Mouse (Mus musculus) MEL (cell line): ENCODE measurements at regions not wholly inside any gene's neighbourhood (a gene's known extent, or its start where the extent isn't known, plus 50 kb on each side); places are given as distances from the start of the nearest gene placed in this dataset.

Source experiments
- DNase-seq: peaks from one replicate; pipeline ENCODE4 v3.0.0; 2011; ENCODE audit warnings: low read depth, low spot score
- H3K27ac ChIP-seq: 2 replicates; pipeline ENCODE4 v1.5.1; 2012; ENCODE audit warnings: low read depth, mild to moderate bottlenecking, control low read depth, low read length, moderate library complexity; ENCODE audit not compliant: control insufficient read depth
- H3K27me3 ChIP-seq, 2 experiments: fragments of 150-350 bp in 1 of 2; sonication (generic) in 1 of 2; 2 replicates each; pipeline ENCODE4 v1.6.1; 2012; ENCODE audit warnings: low read length in 2 of 2, mild to moderate bottlenecking in 2 of 2, improper control_type of control experiment in 1 of 2, moderate library complexity in 1 of 2; ENCODE audit not compliant: insufficient read depth in 2 of 2, control insufficient read depth in 1 of 2
- H3K36me3 ChIP-seq, 2 experiments: 2 replicates each; pipeline ENCODE4 v1.6.1; 2012 to 2014; ENCODE audit warnings: low read length in 2 of 2, improper control_type of control experiment in 1 of 2, inconsistent platforms in 1 of 2, mild to moderate bottlenecking in 1 of 2; ENCODE audit not compliant: insufficient read depth in 2 of 2, control insufficient read depth in 1 of 2
- H3K4me1 ChIP-seq, 2 experiments: fragments of 150-350 bp in 1 of 2; sonication (generic) in 1 of 2; 2 replicates each; pipeline ENCODE4 v1.6.1; 2012; ENCODE audit warnings: low read length in 2 of 2, improper control_type of control experiment in 1 of 2, mild to moderate bottlenecking in 1 of 2; ENCODE audit not compliant: insufficient read depth in 2 of 2, control insufficient read depth in 1 of 2
- H3K4me3 ChIP-seq, 2 experiments: fragments of 150-350 bp in 1 of 2; sonication (generic) in 1 of 2; 2 replicates each; pipeline ENCODE4 v1.5.1; 2012; ENCODE audit warnings: low read depth in 2 of 2, low read length in 2 of 2, mild to moderate bottlenecking in 2 of 2, moderate library complexity in 2 of 2, control low read depth in 1 of 2, improper control_type of control experiment in 1 of 2; ENCODE audit not compliant: control insufficient read depth in 1 of 2, insufficient read depth in 1 of 2
- H3K79me2 ChIP-seq: 2 replicates; pipeline ENCODE4 v1.6.1; 2012; ENCODE audit warnings: mild to moderate bottlenecking, low read length, moderate library complexity; ENCODE audit not compliant: control insufficient read depth, poor library complexity, insufficient read depth
- H3K9ac ChIP-seq: 2 replicates; pipeline ENCODE4 v1.6.1; 2012; ENCODE audit warnings: low read depth, mild to moderate bottlenecking, control low read depth, low read length, moderate library complexity; ENCODE audit not compliant: control insufficient read depth, poor library complexity, severe bottlenecking
- H3K9me3 ChIP-seq: fragments of 150-350 bp; sonication (generic); replicated peaks from 2 replicates; pipeline ENCODE4 v1.6.1; 2012; ENCODE audit warnings: mild to moderate bottlenecking, low read length, improper control_type of control experiment, moderate library complexity; ENCODE audit not compliant: insufficient read depth
- CHD1 ChIP-seq: IDR thresholded peaks from 2 replicates; pipeline ENCODE4 v1.6.1; 2012; ENCODE audit warnings: low read depth, mild to moderate bottlenecking, inconsistent platforms, low read length, improper control_type of control experiment
- E2F4 ChIP-seq: IDR thresholded peaks from 2 replicates; pipeline ENCODE4 v1.6.1; 2011; ENCODE audit warnings: low read depth, low read length, improper control_type of control experiment, borderline replicate concordance
- ELF1 ChIP-seq: IDR thresholded peaks from 2 replicates; pipeline ENCODE4 v1.6.1; 2014; ENCODE audit warnings: low read depth, mild to moderate bottlenecking, inconsistent platforms, low read length, improper control_type of control experiment, moderate library complexity
- ETS1 ChIP-seq: IDR thresholded peaks from 2 replicates; pipeline ENCODE4 v1.6.1; 2012; ENCODE audit warnings: low read depth, mild to moderate bottlenecking, inconsistent platforms, low read length, improper control_type of control experiment, moderate library complexity
- GATA1 ChIP-seq: IDR thresholded peaks from 2 replicates; pipeline ENCODE4 v1.6.1; 2011; ENCODE audit warnings: low read depth, low read length, improper control_type of control experiment
- HCFC1 ChIP-seq: IDR thresholded peaks from 2 replicates; pipeline ENCODE4 v1.6.1; 2012; ENCODE audit warnings: low read depth, mild to moderate bottlenecking, inconsistent platforms, low read length, improper control_type of control experiment, moderate library complexity
- KAT2A ChIP-seq: conservative IDR thresholded peaks from 2 replicates; pipeline ENCODE4 v1.6.1; 2012; ENCODE audit warnings: low read depth, low read length, improper control_type of control experiment, inconsistent platforms
- MAFK ChIP-seq: IDR thresholded peaks from 2 replicates; pipeline ENCODE4 v1.6.1; 2011; ENCODE audit warnings: low read depth, mild to moderate bottlenecking, low read length, improper control_type of control experiment, borderline replicate concordance
- MEF2A ChIP-seq: IDR thresholded peaks from 2 replicates; pipeline ENCODE4 v1.6.1; 2014; ENCODE audit warnings: low read depth, mild to moderate bottlenecking, inconsistent platforms, low read length, improper control_type of control experiment; ENCODE audit not compliant: poor library complexity, insufficient replicate concordance, severe bottlenecking; ENCODE audit errors: extremely low read depth
- MXI1 ChIP-seq: IDR thresholded peaks from 2 replicates; pipeline ENCODE4 v1.6.1; 2011; ENCODE audit warnings: mild to moderate bottlenecking, low read depth, low read length, improper control_type of control experiment
- MYC ChIP-seq: IDR thresholded peaks from 2 replicates; pipeline ENCODE4 v1.6.1; 2011; ENCODE audit warnings: low read depth, mild to moderate bottlenecking, low read length, improper control_type of control experiment, moderate library complexity
- POLR2A ChIP-seq, 2 experiments: IDR thresholded peaks; 2 replicates each; pipeline ENCODE4 v1.6.1; 2011 to 2012; ENCODE audit warnings: low read length in 2 of 2, mild to moderate bottlenecking in 2 of 2, control low read depth in 1 of 2, improper control_type of control experiment in 1 of 2, low read depth in 1 of 2, moderate library complexity in 1 of 2; ENCODE audit not compliant: control insufficient read depth in 1 of 2, insufficient read depth in 1 of 2, poor library complexity in 1 of 2
- POLR2AphosphoS2 ChIP-seq: IDR thresholded peaks from 2 replicates; pipeline ENCODE4 v1.6.1; 2011; ENCODE audit warnings: low read length, improper control_type of control experiment
- POLR2AphosphoS5 ChIP-seq: IDR thresholded peaks from 2 replicates; pipeline ENCODE4 v1.6.1; 2012; ENCODE audit warnings: low read depth, borderline replicate concordance, mild to moderate bottlenecking, inconsistent platforms, low read length, moderate library complexity, mixed read lengths
- SIN3A ChIP-seq: IDR thresholded peaks from 2 replicates; pipeline ENCODE4 v1.6.1; 2012; ENCODE audit warnings: low read length, improper control_type of control experiment, inconsistent platforms
- SMC3 ChIP-seq: IDR thresholded peaks from 2 replicates; pipeline ENCODE4 v1.6.1; 2011; ENCODE audit warnings: low read depth, low read length, improper control_type of control experiment
- TAL1 ChIP-seq: IDR thresholded peaks from 2 replicates; pipeline ENCODE4 v1.6.1; 2012; ENCODE audit warnings: mild to moderate bottlenecking, inconsistent platforms, low read length, moderate library complexity, mixed read lengths
- TCF12 ChIP-seq: IDR thresholded peaks from 2 replicates; pipeline ENCODE4 v1.6.1; 2014; ENCODE audit warnings: low read depth, mild to moderate bottlenecking, inconsistent platforms, low read length, improper control_type of control experiment, moderate library complexity
- USF1 ChIP-seq: IDR thresholded peaks from 2 replicates; pipeline ENCODE4 v1.6.1; 2014; ENCODE audit warnings: low read depth, mild to moderate bottlenecking, inconsistent platforms, low read length, improper control_type of control experiment, moderate library complexity
- ZC3H11A ChIP-seq: IDR thresholded peaks from 2 replicates; pipeline ENCODE4 v1.6.1; 2012; ENCODE audit warnings: low read depth, mild to moderate bottlenecking, inconsistent platforms, low read length, improper control_type of control experiment
- ZNF384 ChIP-seq: IDR thresholded peaks from 2 replicates; pipeline ENCODE4 v1.6.1; 2012; ENCODE audit warnings: low read depth, mild to moderate bottlenecking, inconsistent platforms, low read length, improper control_type of control experiment

DNA sequence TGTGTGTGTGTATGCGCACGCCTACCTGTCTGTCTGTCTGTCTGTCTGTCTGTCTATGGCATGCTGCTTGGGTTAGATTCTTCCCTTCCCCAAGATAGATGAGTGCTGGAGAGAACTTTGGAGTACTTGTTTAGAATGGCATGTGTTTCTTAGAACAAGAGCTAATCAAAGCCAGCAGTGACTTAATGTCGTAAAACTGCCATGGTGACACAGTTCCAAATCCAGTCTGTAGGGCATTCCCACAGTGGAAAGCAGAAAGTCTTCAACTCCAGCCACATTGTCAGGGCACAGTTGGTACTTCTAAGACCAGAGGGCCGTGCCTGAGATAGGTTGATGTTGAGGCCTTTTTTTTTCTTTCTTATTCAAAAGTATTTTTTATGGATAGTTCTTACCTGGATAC lies 95.6 kb downstream of the Gm10604 start:
- Histone ChIP-seq H3K27me3 (peaks cover 0 to 3% of the 10 kb centered on the region in 2 experiments; a peak in 2 of 4 replicates), H3K4me3 (no peak overlapping the region), H3K36me3 (no peaks in the 10 kb centered on the region), H3K79me2 (no peaks in the 10 kb centered on the region), H3K27ac (no peak overlapping the region), H3K9me3 (no peaks in the 10 kb centered on the region), H3K9ac (no peak overlapping the region), H3K4me1 (no peaks in the 10 kb centered on the region)
- DNase-seq: no peak
- TF ChIP-seq HCFC1 (no peak), SMC3 (no peak), E2F4 (no peak), ETS1 (no peak), KAT2A (no peak), POLR2AphosphoS5 (no peak), ELF1 (no peak), POLR2A (IDR thresholded peaks at IDR 0.05; ENCODE audit: control insufficient read depth in 1 of 2, insufficient read depth in 1 of 2, low read depth in 1 of 2, low read length in 2 of 2, poor library complexity in 1 of 2) (no peak), TCF12 (no peak), MEF2A (no peak)

DNA sequence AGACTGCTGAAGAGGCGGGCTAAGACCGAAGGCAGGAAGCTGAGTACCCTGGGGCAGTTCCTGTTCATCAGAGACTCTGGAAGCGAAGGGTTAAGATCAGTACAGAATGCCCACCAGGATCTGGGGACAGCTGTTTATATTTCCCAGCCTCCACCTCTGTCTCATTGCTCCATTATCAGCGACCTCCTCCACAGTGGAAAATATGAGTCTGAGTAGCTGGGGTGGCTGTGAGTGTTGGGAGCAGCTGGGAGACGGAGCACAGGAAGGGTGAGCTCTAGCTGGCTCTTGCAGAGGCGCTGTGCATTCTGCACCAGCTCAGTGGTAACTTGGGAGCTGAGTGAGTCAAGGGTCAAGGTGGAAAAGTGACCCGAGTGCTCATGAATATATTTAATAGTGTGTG lies 96.2 kb downstream of the Gm10604 start:
- no peak for DNase-seq
- Histone ChIP-seq H3K9me3 (no peaks in the 10 kb centered on the region), H3K4me1 (no peaks in the 10 kb centered on the region), H3K27me3 (peaks cover 0 to 3% of the 10 kb centered on the region in 2 experiments; a peak in 2 of 4 replicates), H3K4me3 (no peak overlapping the region), H3K9ac (no peak overlapping the region), H3K36me3 (no peaks in the 10 kb centered on the region), H3K79me2 (no peaks in the 10 kb centered on the region), H3K27ac (no peak overlapping the region)
- TF ChIP-seq TAL1: no peak
- no peak for TF ChIP-seq ELF1
- TF ChIP-seq CHD1: no peak
- no peak for TF ChIP-seq MYC
- no peak for TF ChIP-seq POLR2AphosphoS5
- no peak for TF ChIP-seq ZNF384

DNA sequence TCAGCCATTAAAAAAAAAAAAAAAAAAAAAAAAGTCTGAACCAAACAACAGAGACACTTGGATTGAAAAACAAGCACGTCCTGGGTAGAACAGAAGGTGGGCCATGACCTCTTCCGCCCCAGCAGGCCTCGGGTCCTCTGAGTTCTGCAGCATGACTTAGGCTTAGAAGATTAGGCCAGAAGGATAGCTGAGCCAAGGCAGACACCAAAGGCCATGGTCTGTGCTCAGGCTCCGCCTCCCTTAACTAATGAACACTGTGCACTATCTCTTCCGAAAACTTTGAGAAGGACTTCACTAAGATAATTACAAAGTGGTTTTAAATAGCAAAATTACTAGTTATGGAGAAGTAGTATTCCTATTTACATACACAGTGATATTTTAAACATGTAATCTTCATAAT lies 97.8 kb downstream of the Gm10604 start:
- no peak for DNase-seq
- H3K27ac ChIP-seq: no peak overlapping the region

More for the DNA sequence above, 97.8 kb downstream of the Gm10604 start:
- Histone ChIP-seq H3K79me2 (no peaks in the 10 kb centered on the region), H3K4me3 (no peak overlapping the region), H3K4me1 (no peaks in the 10 kb centered on the region), H3K27me3 (peaks cover 0 to 1% of the 10 kb centered on the region in 2 experiments; a peak in 1 of 4 replicates), H3K9ac (no peak overlapping the region), H3K36me3 (no peaks in the 10 kb centered on the region), H3K9me3 (no peaks in the 10 kb centered on the region)
- no peak for TF ChIP-seq USF1
- no peak for TF ChIP-seq SIN3A
- no peak for TF ChIP-seq TCF12
- TF ChIP-seq MAFK: no peak
- TF ChIP-seq MXI1: no peak
- TF ChIP-seq TAL1: no peak
- TF ChIP-seq POLR2AphosphoS5: no peak
- TF ChIP-seq POLR2AphosphoS2: no peak
- TF ChIP-seq GATA1: no peak
- no peak for TF ChIP-seq ELF1
- no peak for TF ChIP-seq MEF2A
- TF ChIP-seq HCFC1: no peak
- no peak for TF ChIP-seq ZC3H11A
